Mouse (Mus musculus) bone marrow macrophage, adult 2 months (primary cell): ENCODE data around the gene Etnppl.

Experiments
- CTCF ChIP-seq: IDR thresholded peaks from 2 replicates; pipeline ENCODE4 v1.5.1; 2012; ENCODE audit warnings: low read depth, mild to moderate bottlenecking, low read length, moderate library complexity
- POLR2A ChIP-seq: IDR thresholded peaks from 2 replicates; pipeline ENCODE4 v1.6.1; 2012; ENCODE audit warnings: mild to moderate bottlenecking, low read depth, low read length, borderline replicate concordance

- TF ChIP-seq CTCF = no peak
- TF ChIP-seq POLR2A = no peak
Measured at GRCm38 (mm10) chr3:130649569-130649968, 32.3 kb downstream of the Etnppl start.
